Mouse (Mus musculus) bone marrow macrophage, adult 2 months (primary cell): Measurements from ENCODE around the gene Taf5.

Experiments
- CTCF ChIP-seq: IDR thresholded peaks from 2 replicates; pipeline ENCODE4 v1.5.1; 2012; ENCODE audit warnings: low read depth, mild to moderate bottlenecking, low read length, moderate library complexity
- POLR2A ChIP-seq: IDR thresholded peaks from 2 replicates; pipeline ENCODE4 v1.6.1; 2012; ENCODE audit warnings: mild to moderate bottlenecking, low read depth, low read length, borderline replicate concordance

GRCm38 (mm10) chr19:47104641-47105271, 37.2 kb downstream of the Taf5 start:
- TF ChIP-seq POLR2A = no peak
- TF ChIP-seq CTCF = no peak
